Mouse (Mus musculus): Measurements from ENCODE around the gene Serpind1.

The Serpind1 gene

DNA sequence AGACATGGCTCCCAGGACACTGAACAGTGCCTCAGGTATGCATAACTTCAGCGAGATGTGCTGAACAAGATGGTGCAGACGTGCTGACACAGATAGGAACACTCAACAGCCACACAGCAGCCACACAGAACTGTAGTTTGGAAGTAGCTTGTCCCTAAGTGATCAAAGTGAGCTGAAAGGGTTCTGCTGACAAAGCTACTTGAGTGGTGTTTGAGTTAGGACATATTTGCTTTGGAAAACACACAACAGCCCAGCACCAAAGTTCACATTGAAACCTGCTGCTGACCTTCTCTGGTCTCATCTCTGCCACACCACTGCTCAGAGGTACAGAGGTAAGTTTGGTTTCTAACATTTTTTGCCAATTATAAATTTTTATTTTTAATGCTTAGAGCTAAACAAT is at the start of gene Serpind1:
Gene Serpind1, plus strand, starts transcription at position 256 of the 400 bp plus-strand sequence.
- DNase-seq: no peak

DNA sequence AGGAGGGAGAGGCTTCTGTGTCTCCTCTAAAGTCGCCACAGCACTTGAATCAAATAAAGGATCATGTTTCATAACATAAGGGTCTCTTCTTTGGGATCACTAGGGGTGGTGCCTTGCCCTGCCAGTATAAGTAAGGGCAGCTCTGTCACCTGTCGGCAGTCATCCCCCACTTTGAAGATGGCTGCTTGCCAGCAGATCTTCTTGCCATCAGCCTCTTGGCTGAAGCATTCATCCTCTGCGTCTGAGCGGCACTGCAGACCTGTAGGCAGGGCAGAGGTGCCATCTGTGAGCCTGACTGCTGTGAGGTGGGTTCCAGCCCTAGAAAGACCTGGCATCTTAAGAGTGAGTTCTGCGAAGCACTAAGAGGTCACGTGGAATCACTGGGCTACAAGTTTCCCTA is 48.0 kb upstream of the Serpind1 start:
- peak; percentile 36 for DNase-seq

DNA sequence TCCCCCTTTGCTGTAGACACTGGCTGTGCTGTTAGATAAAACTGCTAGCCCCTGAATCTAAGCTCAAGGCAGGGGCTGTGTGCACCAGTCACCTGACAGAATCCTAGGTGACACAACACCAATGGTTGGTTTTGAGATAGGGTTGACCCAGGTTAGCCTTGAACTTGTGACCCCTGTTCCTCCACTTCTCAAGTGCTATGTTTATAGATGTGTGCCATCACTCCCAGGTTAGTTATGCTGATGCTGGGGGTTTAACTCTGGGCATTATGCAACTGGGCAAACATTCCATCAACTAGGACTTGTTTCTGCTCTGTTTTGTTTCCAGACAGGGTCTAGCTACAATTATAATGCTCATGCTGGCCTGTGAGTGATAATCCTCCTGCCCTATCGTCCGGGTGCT is 44.1 kb upstream of the Serpind1 start:
- no peak for DNase-seq

DNA sequence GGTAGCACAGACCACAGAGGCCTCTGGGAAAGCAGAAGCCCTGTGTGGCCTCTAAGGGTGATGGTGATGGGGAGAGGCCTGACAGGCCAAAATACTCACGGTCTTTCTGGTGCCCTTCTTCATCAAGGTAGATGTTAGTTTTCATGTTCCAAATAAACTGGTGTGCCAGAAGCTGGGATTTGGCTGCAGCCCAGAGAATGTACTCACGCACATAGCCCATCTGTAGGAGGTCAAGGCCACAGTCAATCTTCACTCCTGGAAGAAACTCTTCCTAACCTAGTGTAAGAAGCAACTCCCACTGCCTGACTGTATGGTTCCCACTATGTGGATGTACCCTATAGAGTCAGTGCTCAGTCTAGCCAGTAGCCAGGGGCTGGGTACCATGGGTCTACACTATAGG is 40.2 kb upstream of the Serpind1 start:
- DNase-seq: no peak

DNA sequence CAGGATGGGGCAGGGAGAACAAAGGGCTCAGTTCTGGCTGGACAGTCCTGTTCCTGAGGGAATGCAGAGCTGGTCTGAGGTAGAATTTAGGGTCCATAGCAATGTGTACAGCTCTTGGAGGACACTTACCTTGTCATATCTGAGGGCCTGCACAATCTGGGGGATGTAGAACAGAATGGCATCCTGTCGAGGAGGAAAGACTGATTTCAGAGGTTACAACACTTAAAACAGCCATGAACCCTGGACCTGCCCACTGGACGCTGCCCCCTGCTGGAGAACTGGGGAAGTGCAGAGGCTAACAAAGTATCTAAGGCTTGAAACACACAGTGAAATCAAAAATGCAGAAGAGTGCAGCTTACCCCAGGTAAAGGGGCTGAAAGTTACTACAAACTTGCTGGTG is 38.4 kb upstream of the Serpind1 start:
- DNase-seq: peak; percentile 75

DNA sequence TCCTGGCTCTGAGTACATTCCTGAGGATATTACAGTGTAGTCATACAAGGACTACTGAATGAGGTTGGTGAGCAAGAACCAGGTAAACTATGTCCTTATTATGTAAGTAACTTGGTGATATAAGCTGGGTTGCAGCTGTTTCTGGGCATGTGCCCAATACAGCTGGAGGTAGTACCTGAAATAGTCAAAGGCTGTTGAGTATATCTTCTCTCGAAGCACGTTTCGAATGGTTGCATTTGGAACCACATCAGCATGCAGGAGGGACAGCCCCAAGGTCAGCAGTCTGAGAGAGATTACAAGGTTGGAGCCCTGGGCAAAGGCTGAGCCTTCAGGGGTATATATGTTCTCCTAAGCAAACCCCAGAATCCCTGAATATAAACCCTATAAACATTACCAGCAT is 30.4 kb upstream of the Serpind1 start:
- no peak for DNase-seq

DNA sequence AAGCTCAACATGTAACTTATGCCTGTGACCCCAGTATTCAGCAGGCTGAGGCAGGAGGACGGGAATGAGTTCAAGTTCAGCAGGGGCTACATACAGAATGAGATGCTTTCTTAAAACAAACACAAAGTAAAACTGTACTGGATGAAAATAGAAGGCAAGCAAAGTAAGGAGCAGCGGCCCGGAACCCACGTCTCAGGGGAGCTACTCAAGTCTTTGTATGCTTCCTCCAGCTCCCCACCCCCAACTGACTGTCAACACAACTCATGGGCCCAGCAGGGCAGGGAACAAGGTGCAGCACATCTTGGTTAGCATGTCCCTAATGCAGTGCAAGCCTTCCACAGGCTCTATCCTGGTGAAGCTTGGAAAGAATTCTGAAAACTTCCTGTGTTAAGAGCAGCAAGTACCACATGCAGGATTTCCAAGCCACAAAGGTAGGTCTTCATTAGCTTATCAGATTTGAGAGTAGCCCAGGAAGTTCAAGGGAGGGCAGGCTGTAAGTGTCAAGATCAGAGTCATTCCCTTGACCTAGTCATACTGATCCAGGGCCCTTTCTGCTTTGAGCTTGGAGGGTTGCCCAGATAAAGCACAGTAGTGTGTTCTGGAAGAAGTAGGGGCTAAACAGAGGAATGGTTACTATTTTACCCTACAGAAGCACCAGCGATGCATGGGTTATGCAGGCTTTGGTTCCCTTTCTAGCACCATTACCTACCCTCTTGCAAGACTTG is 27.5 kb upstream of the Serpind1 start:
- no peak for DNase-seq

DNA sequence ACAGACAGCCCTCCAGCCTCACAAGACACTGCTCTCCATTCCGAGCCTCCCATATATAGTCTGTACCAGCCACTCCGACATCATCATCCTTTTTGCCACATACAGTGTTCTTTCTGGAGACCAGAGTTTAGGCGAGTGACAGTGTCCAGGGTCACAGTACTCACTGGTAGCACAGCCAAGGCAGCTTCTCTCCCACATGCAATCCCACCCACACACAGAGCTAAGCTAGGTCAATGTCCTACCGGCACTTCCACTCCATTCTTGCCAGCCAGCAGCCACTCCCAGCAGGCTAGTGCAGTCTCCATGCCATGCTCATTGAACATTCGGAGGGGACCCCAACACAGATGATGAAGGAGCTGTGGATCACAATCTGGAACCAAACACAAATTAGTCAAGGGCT is 23.7 kb upstream of the Serpind1 start:
- no peak for DNase-seq

DNA sequence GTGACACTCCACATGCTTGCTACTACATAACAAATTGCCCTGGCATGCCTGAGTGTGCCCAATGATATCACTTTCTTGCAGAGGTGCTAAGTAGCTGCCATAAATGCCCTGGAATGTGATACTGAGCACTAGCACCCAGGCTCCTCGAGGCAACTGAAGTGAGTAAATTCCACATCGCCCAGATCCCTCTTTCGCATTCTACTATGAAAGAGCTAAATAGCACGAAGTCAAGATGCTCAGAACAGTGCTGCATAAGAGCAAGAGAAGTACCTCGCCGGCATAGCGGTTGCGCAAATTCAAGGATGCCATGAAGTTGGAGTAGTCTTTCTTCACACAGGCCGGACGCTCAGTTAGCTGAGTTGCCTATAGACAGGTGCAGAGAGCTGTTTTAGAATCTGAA is 22.1 kb upstream of the Serpind1 start:
- no peak for DNase-seq

DNA sequence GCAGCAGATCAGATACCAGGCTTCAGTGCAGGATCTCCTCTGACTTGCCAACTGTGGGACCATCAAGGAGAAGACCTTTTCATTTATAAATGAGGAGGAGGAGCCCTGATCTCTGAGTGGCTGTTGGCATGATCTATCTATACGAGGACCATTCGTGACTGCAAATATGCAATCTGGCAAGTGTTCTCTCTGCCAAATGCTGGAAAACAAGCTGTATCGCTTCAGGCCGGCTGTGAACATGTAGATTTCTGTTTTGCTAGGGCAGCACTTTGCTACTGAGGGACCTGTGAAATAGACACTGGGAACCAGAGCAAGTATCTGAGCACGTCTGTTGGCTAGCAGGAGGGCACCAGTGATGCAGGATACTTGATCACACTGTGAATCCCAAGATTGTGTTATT is 18.6 kb upstream of the Serpind1 start:
- no peak for DNase-seq

DNA sequence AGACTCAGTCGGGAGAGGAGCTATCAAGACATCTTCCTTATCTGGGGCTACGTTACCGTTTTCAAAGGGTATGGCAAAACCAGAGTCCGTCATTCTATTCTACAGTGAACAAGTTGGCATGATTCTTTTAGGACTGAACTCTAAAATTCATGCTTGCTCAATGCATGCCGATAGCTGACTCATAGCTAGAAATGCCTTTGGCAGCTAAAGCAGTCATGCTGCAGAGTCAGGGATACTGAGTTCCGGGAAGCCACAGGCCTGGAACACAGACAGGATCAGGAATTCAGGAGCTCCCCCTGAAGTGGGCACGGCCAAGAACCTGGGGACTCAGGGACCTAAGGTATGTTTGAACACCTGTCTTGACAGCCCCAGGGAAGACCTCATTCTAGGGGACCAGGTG is 14.6 kb upstream of the Serpind1 start:
- DNase-seq: no peak

DNA sequence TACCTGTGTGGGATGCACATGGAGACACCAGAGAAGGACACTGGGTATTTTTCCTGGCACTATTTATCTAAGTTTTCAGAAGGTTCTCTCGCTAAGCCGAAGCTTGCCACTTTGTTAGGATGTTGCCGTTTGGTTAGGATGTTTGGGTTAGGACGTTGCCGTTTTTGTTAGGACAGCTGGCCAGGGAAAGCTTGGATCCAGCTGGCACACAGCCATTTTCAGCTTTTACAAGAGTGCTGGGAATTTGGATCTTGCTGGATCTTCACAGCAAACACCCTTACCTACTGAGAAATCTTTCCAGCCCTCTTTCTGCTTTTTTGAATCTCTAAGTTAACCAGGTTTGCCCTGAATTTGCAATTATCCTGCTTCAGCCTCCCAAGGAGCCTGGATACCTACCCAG is 9.7 kb upstream of the Serpind1 start:
- no peak for DNase-seq

DNA sequence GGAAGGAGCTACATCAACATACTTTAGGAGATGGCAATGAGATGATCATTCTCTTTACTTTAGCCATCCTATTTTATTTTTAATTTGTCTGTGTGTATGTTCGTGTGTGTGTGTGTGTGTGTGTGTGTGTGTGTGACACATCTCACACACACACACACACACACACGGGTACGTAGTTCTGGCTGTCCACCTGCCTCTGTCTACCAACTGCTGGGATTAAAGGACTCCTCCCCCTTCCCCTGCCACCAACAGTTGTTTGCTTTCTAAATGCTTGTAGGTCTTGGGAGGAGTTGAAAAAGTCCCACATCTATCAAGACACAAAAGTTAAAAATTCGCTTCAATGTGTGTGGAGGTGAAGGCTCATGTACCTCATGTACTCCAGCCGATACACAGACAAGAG is 6.4 kb upstream of the Serpind1 start:
- no peak for DNase-seq

DNA sequence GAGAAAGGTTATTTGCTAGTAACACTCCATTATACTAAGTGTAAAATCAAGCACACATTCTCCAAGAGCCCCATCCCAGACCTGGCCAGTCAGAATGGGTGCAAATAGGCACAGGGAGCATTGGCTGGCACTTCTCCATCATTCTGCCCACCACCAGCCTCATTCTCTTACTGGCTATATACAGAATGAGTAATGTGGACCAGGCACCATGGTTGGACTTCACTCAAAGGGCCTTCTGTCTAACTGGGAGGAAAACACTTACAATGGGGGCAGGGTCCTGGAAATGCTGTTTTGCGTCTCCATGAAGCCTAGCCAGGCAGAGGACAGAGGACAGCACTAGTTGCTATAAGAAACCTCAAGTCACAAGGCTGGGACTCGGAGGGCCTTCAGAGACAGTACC is 5.1 kb upstream of the Serpind1 start:
- no peak for DNase-seq

DNA sequence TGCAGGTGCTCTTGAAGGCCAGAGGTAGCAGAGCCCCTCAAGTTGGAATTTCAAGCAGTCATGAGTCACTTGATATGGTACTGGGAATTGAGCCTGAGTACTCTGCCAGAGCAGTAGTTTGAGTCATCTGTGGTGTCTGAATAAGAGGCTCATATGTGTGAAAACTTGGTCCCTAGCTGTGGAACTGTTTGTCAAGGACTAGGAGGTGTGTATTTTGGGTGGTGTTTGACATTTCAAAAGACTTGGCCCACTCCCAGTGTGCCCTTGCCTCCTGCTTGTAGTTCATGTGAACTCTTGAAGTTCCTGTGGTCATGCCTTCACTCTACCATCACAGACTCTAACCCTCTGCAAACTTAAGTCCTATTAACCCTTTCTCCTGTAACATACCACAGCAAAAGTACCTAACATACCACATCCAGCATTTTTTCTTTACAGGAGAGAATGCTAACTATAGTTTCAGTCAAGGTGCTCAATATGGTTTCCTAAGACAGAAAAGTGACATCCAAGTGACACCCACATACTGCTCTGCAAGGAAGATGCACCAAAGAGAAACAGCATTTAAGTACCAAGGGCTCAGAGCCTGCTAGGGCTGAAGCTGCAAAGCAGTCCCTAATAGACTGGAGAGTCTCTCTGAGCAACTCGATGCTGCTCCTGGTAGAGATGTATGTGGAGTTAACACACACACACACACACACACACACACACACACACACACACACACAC is 1.2 kb upstream of the Serpind1 start:
- no peak for DNase-seq

DNA sequence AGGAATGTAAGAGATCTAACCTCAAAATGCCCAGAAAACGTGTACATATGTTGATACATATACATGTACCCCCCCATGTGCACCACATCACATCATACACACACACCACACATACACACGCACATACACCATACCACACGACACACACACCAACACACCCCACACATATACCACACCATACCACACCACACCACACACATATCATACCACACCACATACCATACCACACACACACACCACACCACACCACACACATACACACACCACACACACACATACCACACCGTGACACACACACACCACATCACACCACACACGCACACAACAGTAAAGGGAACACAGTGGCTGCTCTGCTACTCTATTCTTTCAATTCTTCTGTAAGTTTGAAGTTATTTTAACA is 684 bp downstream of the Serpind1 start:
- no peak for DNase-seq

DNA sequence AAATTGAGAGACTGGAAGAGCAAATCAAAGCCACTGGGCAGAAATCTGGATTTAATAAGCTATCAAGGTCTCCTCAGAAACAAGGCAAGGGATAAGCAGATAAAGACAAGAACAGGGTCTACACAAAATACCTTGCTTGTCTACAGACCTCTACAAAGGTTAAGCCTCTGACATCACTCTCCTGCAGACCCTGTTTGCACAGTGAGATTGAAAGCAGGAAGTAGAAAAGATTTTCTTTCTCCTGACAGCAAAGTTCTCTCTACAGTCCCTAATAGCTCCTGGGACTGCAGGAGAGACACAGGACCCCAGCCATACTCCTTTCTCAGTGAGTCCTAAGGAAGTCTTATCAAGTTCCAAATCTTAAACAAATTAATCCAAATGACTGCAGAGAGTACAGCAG is 3.4 kb downstream of the Serpind1 start:
- no peak for DNase-seq

DNA sequence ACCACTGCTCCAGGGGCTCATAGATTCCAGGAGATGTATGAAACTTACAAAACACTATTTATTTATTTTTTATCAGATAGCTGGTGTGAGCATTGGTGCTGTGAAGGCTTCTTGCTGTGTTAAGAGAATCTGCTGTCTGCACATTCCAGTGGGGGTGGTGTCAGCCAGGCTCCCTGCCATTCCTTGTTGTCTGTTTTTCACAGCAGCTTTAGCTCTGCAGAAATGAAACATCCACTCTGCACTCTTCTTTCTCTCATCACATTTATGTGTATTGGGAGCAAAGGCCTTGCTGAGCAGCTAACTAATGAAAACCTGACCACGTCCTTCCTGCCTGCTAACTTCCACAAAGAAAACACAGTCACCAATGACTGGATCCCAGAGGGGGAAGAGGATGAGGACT is 4.9 kb downstream of the Serpind1 start:
- DNase-seq: no peak

DNA sequence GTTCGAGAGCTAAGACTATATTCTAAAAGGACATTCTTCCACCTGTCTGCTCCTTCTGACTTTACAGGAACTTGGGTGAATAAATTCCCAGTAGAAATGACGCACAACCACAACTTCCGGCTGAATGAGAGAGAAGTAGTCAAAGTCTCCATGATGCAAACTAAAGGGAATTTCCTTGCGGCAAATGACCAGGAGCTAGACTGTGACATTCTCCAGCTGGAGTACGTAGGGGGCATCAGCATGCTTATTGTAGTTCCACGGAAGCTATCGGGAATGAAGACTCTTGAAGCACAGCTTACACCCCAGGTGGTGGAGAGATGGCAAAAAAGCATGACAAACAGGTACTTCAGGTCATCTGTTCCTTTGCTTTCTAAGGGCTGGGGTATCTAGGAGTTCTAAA is 8.5 kb downstream of the Serpind1 start:
- no peak for DNase-seq

DNA sequence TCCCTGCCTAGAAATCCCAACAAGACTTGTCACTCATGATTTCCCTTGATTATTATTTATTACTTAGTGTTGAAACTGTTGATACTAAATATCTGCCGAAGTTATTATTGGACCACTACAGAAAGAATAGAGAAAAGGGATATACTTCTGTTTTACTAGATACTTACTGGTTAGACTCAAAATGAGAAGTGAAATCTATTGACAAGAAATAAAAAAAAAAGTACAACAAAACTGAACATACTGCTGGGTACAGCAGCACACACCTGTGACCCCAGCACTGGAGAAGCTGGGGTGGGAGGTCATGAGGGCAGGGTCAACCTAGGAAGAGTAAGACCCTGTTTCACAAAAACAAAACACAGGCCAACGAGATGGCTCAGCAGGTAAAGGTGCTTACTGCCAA is 9.5 kb downstream of the Serpind1 start:
- no peak for DNase-seq

DNA sequence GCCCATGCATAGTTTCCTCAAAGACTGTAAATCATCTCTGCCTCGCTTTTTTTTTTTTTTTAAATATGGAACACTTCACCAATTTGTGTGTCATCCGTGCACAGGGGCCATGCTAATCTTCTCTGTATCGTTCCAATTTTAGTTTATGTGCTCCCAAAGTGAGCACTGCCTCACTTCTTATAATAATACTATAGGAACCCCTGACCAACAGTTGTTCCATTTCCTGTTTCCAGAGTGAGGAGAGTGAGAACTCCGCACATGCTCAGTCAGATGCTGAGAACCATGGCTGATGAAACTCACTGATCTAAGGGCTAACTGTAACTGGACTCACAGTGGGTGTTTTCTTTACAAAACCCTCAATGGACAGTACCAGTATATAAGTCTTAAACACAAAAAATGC is 10.7 kb downstream of the Serpind1 start:
- no peak for DNase-seq

DNA sequence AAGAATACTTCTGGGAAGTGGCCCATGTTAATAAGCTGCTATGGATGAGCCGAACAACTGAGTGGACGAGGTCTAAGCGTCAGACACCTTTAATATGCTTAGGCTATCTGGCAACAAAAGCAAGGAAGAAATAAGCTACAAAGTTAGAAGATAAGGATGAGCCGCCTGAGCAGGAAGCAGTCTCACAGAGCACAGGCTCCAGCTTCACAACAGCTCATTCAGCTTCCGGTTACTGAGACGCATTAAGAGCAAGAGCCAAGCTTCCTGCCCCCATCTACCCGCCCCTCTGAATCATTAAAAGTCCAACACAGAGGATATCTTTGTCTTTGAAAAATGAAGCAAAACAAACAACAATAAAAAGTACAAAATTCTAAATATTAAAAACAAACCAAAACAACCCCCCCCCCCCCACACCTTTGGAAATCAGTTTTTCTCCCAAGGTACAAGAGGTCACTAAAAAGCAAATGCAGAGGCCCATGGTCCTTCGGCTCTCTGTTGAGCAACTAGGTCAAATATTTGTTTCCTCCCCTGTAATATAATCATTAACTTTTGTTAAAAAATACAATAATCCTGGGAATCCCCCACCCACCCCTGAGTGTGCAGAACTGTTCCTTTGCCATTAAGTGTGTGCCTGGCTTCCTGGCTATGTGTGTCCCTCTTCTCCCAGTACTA is 14.1 kb downstream of the Serpind1 start:
- no peak for DNase-seq

DNA sequence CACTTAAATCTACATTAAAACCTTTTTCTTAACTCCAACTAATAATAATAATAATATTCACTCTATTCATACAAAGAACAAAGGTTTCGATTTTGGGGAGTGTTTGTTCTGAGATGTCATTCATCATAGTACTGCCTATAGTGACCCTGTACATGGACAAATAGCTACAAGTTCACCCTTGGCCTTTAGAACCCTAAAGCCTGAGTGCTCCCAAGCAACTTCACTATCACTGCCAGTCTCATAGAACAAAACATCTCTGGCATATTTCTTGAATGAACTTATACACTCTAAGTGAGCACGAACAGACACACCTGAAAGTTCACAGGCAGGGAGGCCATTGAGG is 14.6 kb downstream of the Serpind1 start:
- DNase-seq: no peak

DNA sequence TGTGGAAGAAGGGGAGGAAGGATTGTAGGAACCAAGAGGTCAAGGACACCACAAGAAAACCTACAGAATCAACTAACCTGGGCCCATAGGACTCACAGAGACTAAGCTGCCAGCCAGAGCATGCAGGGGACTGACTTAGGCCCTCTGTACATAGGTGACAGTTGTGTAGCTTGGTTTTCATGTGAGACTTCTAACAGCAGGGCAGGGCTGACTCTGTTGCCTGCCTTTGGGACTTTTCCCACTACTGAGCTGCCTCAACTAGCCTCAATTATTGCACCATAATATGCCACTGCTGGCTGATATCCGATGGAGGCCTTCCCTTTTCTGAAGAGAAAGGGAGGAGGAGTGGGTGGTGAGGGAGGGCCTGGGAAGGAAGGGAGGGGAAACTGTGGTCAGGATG is 15.6 kb downstream of the Serpind1 start:
- DNase-seq: no peak

DNA sequence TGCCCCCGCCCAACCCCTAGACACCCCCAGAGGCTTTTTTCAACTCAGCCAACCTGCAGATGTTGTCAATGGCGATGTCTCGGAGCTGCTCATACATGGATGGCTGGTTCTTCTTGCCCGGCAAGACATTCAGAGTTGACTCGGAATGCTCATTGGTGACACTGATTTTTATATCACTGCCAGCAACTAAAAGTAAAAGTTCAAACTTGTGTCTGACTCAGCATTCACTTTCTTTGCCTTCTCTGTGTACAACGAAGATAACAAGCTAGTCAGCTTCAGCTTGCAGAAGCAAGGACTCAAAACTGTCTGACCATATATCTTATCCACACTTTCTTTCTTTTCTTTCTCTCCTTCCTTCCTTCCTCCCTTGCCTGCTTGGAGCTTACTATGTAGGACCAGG is 24.9 kb downstream of the Serpind1 start:
- DNase-seq: no peak

Data from cerebellum, adult 9-10 months (tissue).